Mouse (Mus musculus) splenic B cell, adult 2 months (primary cell): ENCODE data around the gene Prkag1.

ENCODE experiments used
- DNase-seq: peaks from one replicate; pipeline ENCODE4 v3.0.0-alpha.2; 2011; ENCODE audit warnings: low read depth, low spot score
- H3K27me3 ChIP-seq: 2 replicates; pipeline ENCODE4 v1.6.1; 2012; ENCODE audit warnings: mild to moderate bottlenecking, low read length, moderate library complexity, mixed read lengths; ENCODE audit not compliant: control insufficient read depth, poor library complexity, insufficient read depth, severe bottlenecking
- H3K36me3 ChIP-seq: 2 replicates; pipeline ENCODE4 v1.6.1; 2012; ENCODE audit warnings: mild to moderate bottlenecking, low read length, moderate library complexity, mixed read lengths; ENCODE audit not compliant: control insufficient read depth, poor library complexity, insufficient read depth, severe bottlenecking

Gene Prkag1

GRCm38 (mm10) chr15:98830736-98831683 is at the start of gene Prkag1:
Prkag1 (minus strand) TSS chr15:98831521.
- peak; percentile 96 for DNase-seq
- H3K36me3 ChIP-seq: peaks cover 6% of the 10 kb centered on the region
- no peaks in the 10 kb centered on the region for H3K27me3 ChIP-seq

DNA sequence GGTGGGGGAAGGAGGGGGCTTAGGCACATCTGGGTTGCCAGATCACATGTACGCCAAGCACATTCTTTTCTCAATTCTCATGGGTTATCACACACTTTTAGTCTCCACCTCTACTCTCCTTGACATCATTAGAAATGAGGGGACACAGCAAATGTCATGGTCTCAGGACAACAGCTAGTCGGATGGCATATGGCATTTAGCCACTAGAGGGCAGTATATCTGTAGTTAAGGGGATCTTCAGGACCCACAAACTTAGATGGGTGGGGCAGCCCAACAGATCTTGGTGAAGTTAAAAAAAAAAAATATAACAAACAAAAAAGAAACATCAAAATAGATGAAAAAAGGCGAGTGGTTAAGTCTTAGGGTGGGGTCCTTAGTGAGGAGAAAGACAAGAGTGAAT is 46.0 kb upstream of the Prkag1 start:
- Histone ChIP-seq H3K27me3 (no peaks in the 10 kb centered on the region; the same call in 1 of the 2 replicates), H3K36me3 (no peaks in the 10 kb centered on the region; the same call in 1 of the 2 replicates)
- DNase-seq: peak; percentile 91

- peak; percentile 94 for DNase-seq
- H3K36me3 ChIP-seq: no peaks in the 10 kb centered on the region
- H3K27me3 ChIP-seq: no peaks in the 10 kb centered on the region
Measured at GRCm38 (mm10) chr15:98871916-98872888, 40.9 kb upstream of the Prkag1 start.

DNA sequence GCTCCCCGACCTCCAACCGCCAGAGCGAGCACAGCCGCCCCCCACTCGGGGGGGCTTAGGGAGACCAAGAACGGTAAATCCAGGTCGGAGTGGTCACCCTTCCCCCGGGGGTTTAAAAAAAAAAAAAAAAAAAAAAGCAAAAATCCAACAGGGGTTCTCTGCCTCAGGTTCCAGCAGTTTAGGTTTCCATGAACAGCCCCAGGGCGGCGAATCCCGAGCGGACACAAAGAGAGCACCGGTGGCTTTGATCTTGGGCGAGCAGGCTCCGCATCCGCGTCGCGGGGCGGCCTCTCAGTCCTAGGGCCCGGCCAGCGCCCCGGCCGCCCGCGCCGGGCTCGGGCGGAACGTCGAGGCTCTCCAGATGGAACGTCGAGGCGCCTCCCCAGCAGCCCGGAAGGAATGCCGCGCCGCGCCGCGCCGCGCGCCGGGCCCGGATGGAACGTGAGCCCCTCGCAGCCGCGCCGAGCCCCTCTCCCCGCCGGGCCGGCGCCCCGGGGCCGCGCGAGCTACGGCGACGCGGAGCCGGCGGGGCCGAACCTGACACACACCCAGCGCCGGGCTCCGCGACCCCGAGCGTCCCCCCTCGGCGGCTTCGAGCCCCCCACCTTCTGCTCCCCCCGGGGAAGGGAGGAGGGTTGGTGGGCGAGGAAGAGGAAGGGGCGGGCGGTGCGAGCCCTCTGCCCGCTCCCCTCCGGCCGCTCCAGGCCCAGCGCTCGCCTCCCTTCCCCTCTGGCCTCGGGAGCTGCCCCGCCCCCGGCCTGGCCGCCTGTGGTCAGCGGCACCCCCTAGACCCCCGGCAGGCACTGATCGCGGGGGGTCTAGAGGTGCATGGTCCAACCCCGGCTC is 40.0 kb upstream of the Prkag1 start, which contains the start of gene Kmt2d:
Gene Kmt2d, minus strand, starts transcription at position 135 of the 846 bp plus-strand sequence.
- no peaks in the 10 kb centered on the region for H3K36me3 ChIP-seq
- DNase-seq: no peak
- H3K27me3 ChIP-seq: no peaks in the 10 kb centered on the region

- H3K27me3 ChIP-seq: no peaks in the 10 kb centered on the region
- H3K36me3 ChIP-seq: peaks cover 4% of the 10 kb centered on the region; the same call in 1 of the 2 replicates
- DNase-seq: no peak
Measured at GRCm38 (mm10) chr15:98870179-98871069, 39.1 kb upstream of the Prkag1 start.

GRCm38 (mm10) chr15:98869342-98870178 is 38.2 kb upstream of the Prkag1 start:
- H3K36me3 ChIP-seq: peaks cover 4% of the 10 kb centered on the region; the same call in 1 of the 2 replicates
- DNase-seq: no peak
- no peaks in the 10 kb centered on the region for H3K27me3 ChIP-seq

GRCm38 (mm10) chr15:98868346-98869063 is 37.2 kb upstream of the Prkag1 start:
- DNase-seq: no peak
- peaks cover 6% of the 10 kb centered on the region for H3K36me3 ChIP-seq
- no peaks in the 10 kb centered on the region for H3K27me3 ChIP-seq

DNA sequence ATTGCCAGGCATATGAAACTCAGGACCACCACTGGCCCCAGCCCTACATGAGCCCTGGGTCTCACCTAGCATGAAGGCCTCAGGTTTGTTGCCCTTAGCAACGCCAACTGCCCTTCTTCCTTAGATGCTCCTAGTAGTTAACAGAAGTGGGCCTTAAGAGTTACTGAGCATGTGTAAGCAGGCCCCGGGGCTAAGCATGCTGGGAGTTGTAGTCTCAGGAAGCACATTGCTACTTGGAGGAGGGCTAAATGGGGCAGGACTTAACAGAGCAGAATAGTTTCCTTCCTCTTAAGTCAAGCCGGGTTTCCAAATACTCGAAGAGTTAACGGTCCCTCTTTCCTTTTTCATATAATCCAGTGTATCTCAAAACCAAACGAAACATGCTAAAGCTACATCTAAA is 36.0 kb upstream of the Prkag1 start:
- DNase-seq: peak; percentile 88
- Histone ChIP-seq H3K36me3 (peaks cover 12% of the 10 kb centered on the region), H3K27me3 (no peaks in the 10 kb centered on the region)

- DNase-seq: no peak
- peaks cover 17% of the 10 kb centered on the region for H3K36me3 ChIP-seq
- H3K27me3 ChIP-seq: no peaks in the 10 kb centered on the region
Measured at GRCm38 (mm10) chr15:98866501-98866900, 35.2 kb upstream of the Prkag1 start.

- DNase-seq: no peak
- Histone ChIP-seq H3K36me3 (peaks cover 21% of the 10 kb centered on the region), H3K27me3 (no peaks in the 10 kb centered on the region)
Measured at GRCm38 (mm10) chr15:98865771-98866170, 34.5 kb upstream of the Prkag1 start.

DNA sequence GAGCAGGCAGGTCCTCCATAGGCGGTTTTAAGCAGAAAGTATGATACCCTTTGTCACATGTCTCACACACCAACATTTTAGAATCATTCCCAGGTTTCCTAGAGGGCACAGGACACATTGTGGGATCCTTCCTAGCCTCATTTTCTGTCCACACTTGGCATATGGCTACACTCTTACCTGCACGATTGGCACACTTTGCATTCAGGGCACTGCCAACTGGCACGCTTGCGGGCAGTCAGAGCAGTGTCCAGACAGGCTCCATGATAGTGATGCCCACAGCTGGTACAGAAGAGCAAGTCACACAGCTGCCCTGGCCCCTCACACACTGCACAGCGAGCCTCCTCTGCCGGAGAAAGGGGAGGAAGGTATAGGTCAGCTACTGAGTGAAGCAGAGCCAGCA is 33.6 kb upstream of the Prkag1 start:
- H3K27me3 ChIP-seq: no peaks in the 10 kb centered on the region
- DNase-seq: no peak
- peaks cover 21% of the 10 kb centered on the region for H3K36me3 ChIP-seq

- no peaks in the 10 kb centered on the region for H3K27me3 ChIP-seq
- no peak for DNase-seq
- peaks cover 22% of the 10 kb centered on the region for H3K36me3 ChIP-seq
Measured at GRCm38 (mm10) chr15:98863451-98863958, 32.2 kb upstream of the Prkag1 start.
